Mouse (Mus musculus) forebrain, embryonic 13.5 days (tissue): ENCODE measurements around the gene Olfr76. TPM values are rescaled to one million over a fixed set of nuclear protein-coding genes. Genes with fewer than 3 reads are reported as not detected.

Experiments used
- polyA plus RNA-seq: library from polyadenylated mRNA; unstranded; fragments of >200 nt; fragmentation: Nextera tagmentation; extraction: Ambion mirVana; gene quantifications from 2 replicates; pipeline ENCODE4 v1.2.1, GENCODE M21; 2015

Gene Olfr76
- polyA plus RNA-seq, 1 experiment from 2014 or later, result not detected

Other genes starting within 250 kb of the Olfr76 start
- not detected in 2 replicates for gene Olfr1419, start 248.1 kb downstream of the Olfr76 start, polyA plus RNA-seq
- 0.05 TPM in 1 of 2 replicates, not detected in the other for gene Olfr1420, start 236.6 kb downstream of the Olfr76 start, polyA plus RNA-seq
- gene Patl1, start 210.8 kb downstream of the Olfr76 start, polyA plus RNA-seq, result 18.9 and 21.4 TPM in 2 replicates
- 4.1 and 4.9 TPM in 2 replicates for gene Osbp, start 157.3 kb downstream of the Olfr76 start, polyA plus RNA-seq
- not detected in 2 replicates for gene Olfr1423, start 81.9 kb downstream of the Olfr76 start, polyA plus RNA-seq
- gene Olfr1424, start 60.5 kb downstream of the Olfr76 start, polyA plus RNA-seq, result not detected in 2 replicates
- gene Olfr1425, start 45.5 kb downstream of the Olfr76 start, polyA plus RNA-seq, result not detected in 2 replicates
- not detected in 2 replicates for gene Olfr1426, start 31.2 kb downstream of the Olfr76 start, polyA plus RNA-seq
- gene Olfr1427, start 19.9 kb downstream of the Olfr76 start, polyA plus RNA-seq, result not detected in 2 replicates
- not detected in 2 replicates for gene Olfr1428, start 7.3 kb downstream of the Olfr76 start, polyA plus RNA-seq
- not detected in 2 replicates for gene Olfr1555-ps1, start 46.9 kb upstream of the Olfr76 start, polyA plus RNA-seq
- gene Olfr1431, start 77.4 kb upstream of the Olfr76 start, polyA plus RNA-seq, result not detected in 2 replicates
- gene Olfr1432, start 109.4 kb upstream of the Olfr76 start, polyA plus RNA-seq, result not detected in 2 replicates
- not detected in 2 replicates for gene Olfr262, start 118.5 kb upstream of the Olfr76 start, polyA plus RNA-seq
- gene Olfr235, start 137.8 kb upstream of the Olfr76 start, polyA plus RNA-seq, result not detected in 2 replicates
- not detected in 2 replicates for gene Olfr1434, start 156.7 kb upstream of the Olfr76 start, polyA plus RNA-seq
- gene Olfr1436, start 175.9 kb upstream of the Olfr76 start, polyA plus RNA-seq, result not detected in 2 replicates
- not detected in 2 replicates for gene Olfr1437, start 201.9 kb upstream of the Olfr76 start, polyA plus RNA-seq
- not detected in 2 replicates for gene Olfr1438-ps1, start 212.7 kb upstream of the Olfr76 start, polyA plus RNA-seq